Mouse (Mus musculus): ENCODE data around the gene Evi5l.

Evi5l gene

DNA sequence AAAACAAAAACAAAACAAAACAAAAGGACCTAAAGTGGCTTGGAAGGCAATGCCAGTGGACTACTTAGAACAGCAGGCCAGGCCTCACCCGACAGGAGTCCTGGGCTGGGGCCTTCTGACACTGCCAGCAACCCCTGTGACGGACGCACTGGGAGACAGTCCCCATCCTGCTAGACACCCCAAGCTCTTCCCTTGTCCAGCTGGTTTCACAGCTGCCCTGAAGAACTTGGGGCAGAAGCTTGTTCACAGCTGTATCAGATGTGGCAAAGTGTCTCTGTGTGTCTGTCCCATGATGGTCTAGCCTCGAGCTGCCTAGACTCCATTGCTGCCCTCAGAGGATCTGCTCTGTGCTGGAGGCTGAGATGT lies 93.4 kb downstream of the Evi5l start:
- DNase-seq (ENCODE audit: low read depth, low spot score), result no peak
- H3K27me3 ChIP-seq (ENCODE audit: control insufficient read depth, insufficient read depth, low read length, poor library complexity, severe bottlenecking), result no peaks in the 10 kb centered on the region
- H3K36me3 ChIP-seq (ENCODE audit: control insufficient read depth, insufficient read depth, low read length, poor library complexity, severe bottlenecking), result peaks cover 4% of the 10 kb centered on the region; the same call in 1 of the 2 replicates

Measured in splenic B cell, adult 2 months (primary cell).